Mouse (Mus musculus) regulatory T cell (primary cell): ENCODE results near the gene Slc2a1.

Source experiments
- in situ Hi-C: fragments of 300-600 bp; cut with MboI, MseI; formaldehyde crosslinking; loops from one replicate; pipeline ENCODE4 v1.15.1; 2025; ENCODE audit warnings: high pct_unique_total_duplicates

Gene Slc2a1

GRCm38 (mm10) chr4:119098216-119099210 is 10.0 kb upstream of the Slc2a1 start:
- in situ Hi-C loops = no loop called here

- in situ Hi-C loops = loop anchor here (25.0 kb wide), 1 partner anchor 1964 kb away; the partner anchor contains the start of genes Btbd19, Plk3 and Tctex1d4
Measured at GRCm38 (mm10) chr4:119101392-119101791, 7.1 kb upstream of the Slc2a1 start.

GRCm38 (mm10) chr4:119102350-119103126 is 6.0 kb upstream of the Slc2a1 start:
- in situ Hi-C loops = loop anchor here (25.0 kb wide), 1 partner anchor 1965 kb away; the partner anchor contains the start of genes Btbd19, Plk3 and Tctex1d4

- in situ Hi-C loops = loop anchor here (25.0 kb wide), 1 partner anchor 1968 kb away; the partner anchor contains the start of genes Btbd19, Plk3 and Tctex1d4
Measured at GRCm38 (mm10) chr4:119104847-119105246, 3.7 kb upstream of the Slc2a1 start.

GRCm38 (mm10) chr4:119105704-119106103 is 2.8 kb upstream of the Slc2a1 start:
- in situ Hi-C loops = loop anchor here (25.0 kb wide), 1 partner anchor 1968 kb away; the partner anchor contains the start of genes Btbd19, Plk3 and Tctex1d4

- in situ Hi-C loops = loop anchor here (25.0 kb wide), 1 partner anchor 1971 kb away; the partner anchor contains the start of genes Btbd19, Plk3 and Tctex1d4
Measured at GRCm38 (mm10) chr4:119107867-119108266, 644 bp upstream of the Slc2a1 start.

- in situ Hi-C loops = loop anchor here (10.0 to 25.0 kb wide), 2 partner anchors 495 to 1972 kb away; partner anchors contain the start of genes Btbd19, Plk3 and Tctex1d4
Measured at GRCm38 (mm10) chr4:119109640-119110039, 1.1 kb downstream of the Slc2a1 start.

- in situ Hi-C loops = loop anchor here (10.0 to 25.0 kb wide), 2 partner anchors 496 to 1973 kb away; partner anchors contain the start of genes Btbd19, Plk3 and Tctex1d4
Measured at GRCm38 (mm10) chr4:119110512-119110911, 2.0 kb downstream of the Slc2a1 start.

- in situ Hi-C loops = loop anchor here (10.0 to 25.0 kb wide), 2 partner anchors 497 to 1974 kb away; partner anchors contain the start of genes Btbd19, Plk3 and Tctex1d4
Measured at GRCm38 (mm10) chr4:119111410-119111809, 2.9 kb downstream of the Slc2a1 start.

- in situ Hi-C loops = loop anchor here (10.0 to 25.0 kb wide), 2 partner anchors 498 to 1975 kb away; partner anchors contain the start of genes Btbd19, Plk3 and Tctex1d4
Measured at GRCm38 (mm10) chr4:119112256-119112885, 3.9 kb downstream of the Slc2a1 start.

- in situ Hi-C loops = loop anchor here (10.0 to 25.0 kb wide), 2 partner anchors 501 to 1978 kb away; partner anchors contain the start of genes Btbd19, Plk3 and Tctex1d4
Measured at GRCm38 (mm10) chr4:119115611-119116070, 7.1 kb downstream of the Slc2a1 start.

- in situ Hi-C loops = loop anchor here (10.0 to 25.0 kb wide), 2 partner anchors 502 to 1979 kb away; partner anchors contain the start of genes Btbd19, Plk3 and Tctex1d4
Measured at GRCm38 (mm10) chr4:119116336-119116735, 7.8 kb downstream of the Slc2a1 start.

- in situ Hi-C loops = loop anchor here (10.0 to 25.0 kb wide), 2 partner anchors 503 to 1980 kb away; partner anchors contain the start of genes Btbd19, Plk3 and Tctex1d4
Measured at GRCm38 (mm10) chr4:119117571-119117970, 9.1 kb downstream of the Slc2a1 start.

GRCm38 (mm10) chr4:119118659-119119077 is 10.2 kb downstream of the Slc2a1 start:
- in situ Hi-C loops = loop anchor here (10.0 to 25.0 kb wide), 2 partner anchors 504 to 1981 kb away; partner anchors contain the start of genes Btbd19, Plk3 and Tctex1d4

- in situ Hi-C loops = loop anchor here (10.0 to 25.0 kb wide), 2 partner anchors 505 to 1982 kb away; partner anchors contain the start of genes Btbd19, Plk3 and Tctex1d4
Measured at GRCm38 (mm10) chr4:119119354-119119753, 10.8 kb downstream of the Slc2a1 start.

- in situ Hi-C loops = loop anchor here (25.0 kb wide), 1 partner anchor 1983 kb away; the partner anchor contains the start of genes Btbd19, Plk3 and Tctex1d4
Measured at GRCm38 (mm10) chr4:119120095-119120494, 11.6 kb downstream of the Slc2a1 start.

GRCm38 (mm10) chr4:119121249-119121648 is 12.7 kb downstream of the Slc2a1 start:
- in situ Hi-C loops = loop anchor here (25.0 kb wide), 1 partner anchor 1984 kb away; the partner anchor contains the start of genes Btbd19, Plk3 and Tctex1d4

GRCm38 (mm10) chr4:119124771-119125273 is 16.3 kb downstream of the Slc2a1 start:
- in situ Hi-C loops = loop anchor here (5.0 to 25.0 kb wide), 2 partner anchors 693 to 1988 kb away; partner anchors contain the start of genes Btbd19, Plk3 and Tctex1d4

- in situ Hi-C loops = loop anchor here (5.0 kb wide), 1 partner anchor 693 kb away; no protein-coding TSS in a partner anchor
Measured at GRCm38 (mm10) chr4:119125577-119126270, 17.2 kb downstream of the Slc2a1 start.
